Mouse (Mus musculus): ENCODE data around the gene 4930556J24Rik. TPM values are rescaled to one million over a fixed set of nuclear protein-coding genes. Genes with fewer than 3 reads are reported as not detected.

4930556J24Rik gene
- total and polyA plus RNA-seq, 2 experiments from 2014 or later = not detected

DNA sequence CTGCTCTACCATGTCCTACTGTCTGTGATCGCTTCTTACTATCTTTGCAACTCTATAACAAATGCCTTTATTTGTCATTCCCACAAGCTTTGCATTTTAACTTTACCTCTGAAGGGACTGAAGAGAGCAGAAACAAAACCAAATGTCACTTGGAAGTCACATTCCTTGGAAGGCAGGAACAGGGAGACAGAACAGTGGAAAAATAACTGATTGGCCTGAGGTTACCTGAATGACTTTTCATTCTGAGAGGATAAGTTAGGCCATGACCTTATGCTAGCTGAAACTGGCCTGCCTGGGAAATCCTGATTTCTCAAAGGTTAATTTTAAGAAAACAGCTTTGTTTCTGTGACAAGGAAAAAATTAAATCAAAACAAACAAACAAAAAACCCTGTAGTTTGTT, 80.6 kb downstream of the 4930556J24Rik start:
- ATAC-seq (ENCODE audit: insufficient read depth, low read depth) = no peak
- Histone ChIP-seq H3K4me1 (ENCODE audit: control insufficient read depth, insufficient read depth) (0 out of 2 replicates have a peak, but pooled peaks cover 4% of the 10 kb centered on the region), H3K4me3 (ENCODE audit: low read depth, low read length) (no peak overlapping the region), H3K36me3 (replicated peaks; ENCODE audit: control insufficient read depth, insufficient read depth, low read length) (peaks cover 19% of the 10 kb centered on the region), H3K9ac (replicated peaks; ENCODE audit: low read depth, low read length) (no peak overlapping the region), H3K9me3 (replicated peaks; ENCODE audit: control insufficient read depth, low read length) (no peaks in the 10 kb centered on the region), H3K27ac (ENCODE audit: low read depth) (no peak overlapping the region), H3K27me3 (ENCODE audit: control insufficient read depth, insufficient read depth, low read length) (no peaks in the 10 kb centered on the region), H3K4me2 (ENCODE audit: low read depth, low read length) (no peak overlapping the region)
- no peak for DNase-seq (ENCODE audit: low spot score)
- 78% methylated on average over 1 of the region's 1 CpGs for WGBS
- TF ChIP-seq CTCF (IDR thresholded peaks at IDR 0.05; ENCODE audit: low read depth) (no peak), EP300 (IDR thresholded peaks at IDR 0.05; ENCODE audit: low read depth) (no peak)

DNA sequence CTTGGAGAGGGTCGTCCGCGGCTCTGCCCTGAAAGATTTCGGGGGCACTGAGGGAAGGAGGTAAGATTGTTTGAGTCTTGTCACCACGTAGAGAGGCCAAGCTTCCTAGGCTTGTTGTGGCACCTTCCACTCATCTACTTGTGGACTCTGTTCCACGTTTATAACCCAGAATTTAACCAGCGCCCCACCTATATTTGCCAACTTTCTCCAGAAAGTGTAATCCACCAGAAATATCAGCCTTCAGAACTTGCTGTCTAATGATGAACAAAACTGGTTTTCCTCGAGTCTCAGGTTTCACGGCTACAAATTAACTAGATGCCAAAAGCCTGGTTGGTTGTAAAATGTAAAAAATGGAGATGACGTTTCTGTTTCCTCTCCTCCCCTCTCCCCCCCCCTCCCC, 81.1 kb downstream of the 4930556J24Rik start:
- peak overlapping the region; percentile 54 for H3K4me3 ChIP-seq (ENCODE audit: low read depth, low read length)
- H3K9ac ChIP-seq (replicated peaks; ENCODE audit: low read depth, low read length) = peak overlapping the region; percentile 41; the same call in 1 of the 2 replicates
- ATAC-seq (ENCODE audit: insufficient read depth, low read depth) = no peak
- peak overlapping the region; percentile 76 for H3K4me2 ChIP-seq (ENCODE audit: low read depth, low read length)
- H3K9me3 ChIP-seq (replicated peaks; ENCODE audit: control insufficient read depth, low read length) = no peaks in the 10 kb centered on the region
- peak overlapping the region; percentile 65 for H3K27ac ChIP-seq (ENCODE audit: low read depth)
- H3K27me3 ChIP-seq (ENCODE audit: control insufficient read depth, insufficient read depth, low read length) = no peaks in the 10 kb centered on the region
- WGBS = 2% methylated on average over 10 of the region's 10 CpGs
- 0 out of 2 replicates have a peak, but pooled peaks cover 4% of the 10 kb centered on the region for H3K4me1 ChIP-seq (ENCODE audit: control insufficient read depth, insufficient read depth)
- no peak for DNase-seq (ENCODE audit: low spot score)
- peaks cover 19% of the 10 kb centered on the region for H3K36me3 ChIP-seq (replicated peaks; ENCODE audit: control insufficient read depth, insufficient read depth, low read length)
- TF ChIP-seq CTCF (IDR thresholded peaks at IDR 0.05; ENCODE audit: low read depth) (no peak), EP300 (IDR thresholded peaks at IDR 0.05; ENCODE audit: low read depth) (no peak)

DNA sequence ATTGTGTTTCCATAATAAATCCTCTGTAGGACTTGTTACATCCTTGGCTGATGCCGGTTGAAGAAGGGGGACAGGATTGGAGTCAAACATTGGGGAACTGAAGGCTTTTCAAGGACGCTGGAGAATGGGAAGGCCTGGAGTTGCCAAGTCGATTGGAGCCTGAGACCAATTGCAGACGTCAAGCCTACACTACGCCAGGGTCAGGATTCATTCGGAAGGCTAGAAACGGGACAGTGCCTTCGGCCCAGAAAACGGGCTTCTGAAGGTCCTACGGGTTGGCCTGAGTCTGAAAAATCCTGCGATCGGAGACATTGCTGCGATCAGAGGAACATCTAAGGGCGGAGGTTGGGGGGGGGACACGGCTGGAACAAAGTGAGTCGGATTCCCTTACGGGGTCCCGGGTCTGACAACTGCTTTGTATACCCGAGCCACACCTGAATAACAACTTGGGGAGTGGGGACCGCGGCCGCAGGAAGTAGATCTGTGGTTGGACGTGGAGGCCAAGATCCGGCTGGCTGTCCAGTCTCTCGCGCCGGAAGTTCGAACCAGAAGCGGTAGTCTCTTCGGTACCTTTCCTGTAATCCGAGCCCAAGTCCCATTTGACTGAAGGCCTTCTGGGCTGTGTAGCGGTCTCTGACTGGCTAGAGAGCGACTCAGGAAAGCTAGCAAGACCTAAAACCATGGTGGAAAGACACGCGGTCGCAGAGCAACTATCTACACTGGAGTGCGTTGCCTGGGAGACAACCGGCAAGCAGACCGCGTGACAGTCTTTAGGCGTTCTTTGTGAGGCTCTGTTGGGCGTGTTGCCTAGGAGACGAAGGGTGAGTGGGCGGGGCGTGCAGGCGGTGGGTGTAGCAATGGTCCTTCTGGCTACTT, 81.9 kb downstream of the 4930556J24Rik start, which contains the start of the genes 4921536K21Rik and Dusp18:
Gene 4921536K21Rik (minus strand): TSS at position 693 of the 876 bp plus-strand sequence.
Gene Dusp18 (plus strand): TSS at position 835 of the 876 bp plus-strand sequence.
- TF ChIP-seq CTCF (IDR thresholded peaks at IDR 0.05; ENCODE audit: low read depth) (no peak), EP300 (IDR thresholded peaks at IDR 0.05; ENCODE audit: low read depth) (no peak)
- WGBS = 5% methylated on average over 46 of the region's 46 CpGs

DNA sequence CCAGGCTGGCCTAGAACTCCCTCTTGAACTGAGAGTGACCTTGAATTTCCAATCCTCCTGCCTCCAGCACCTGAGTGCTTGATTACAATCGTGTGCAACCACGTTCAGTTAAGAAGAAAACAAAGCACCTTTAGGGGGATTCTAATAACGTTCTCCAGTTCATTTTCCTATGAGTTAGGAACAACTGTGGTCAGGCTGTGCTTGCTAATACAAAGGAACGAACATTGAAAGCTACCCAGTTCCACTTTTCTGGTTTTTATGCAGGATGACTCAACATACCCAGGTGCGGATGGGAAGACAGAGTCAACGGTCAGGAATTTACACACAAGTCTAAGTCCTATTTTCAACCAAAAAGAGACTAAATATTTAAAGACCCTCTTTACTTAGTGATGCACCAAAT, 82.6 kb downstream of the 4930556J24Rik start:
- H3K4me2 ChIP-seq (ENCODE audit: low read depth, low read length) = peak overlapping the region; percentile 76; the same call in 1 of the 2 replicates
- DNase-seq (ENCODE audit: low spot score) (no peak), ATAC-seq (ENCODE audit: insufficient read depth, low read depth) (no peak)
- H3K4me1 ChIP-seq (ENCODE audit: control insufficient read depth, insufficient read depth) = 0 out of 2 replicates have a peak, but pooled peaks cover 4% of the 10 kb centered on the region
- H3K9me3 ChIP-seq (replicated peaks; ENCODE audit: control insufficient read depth, low read length) = no peaks in the 10 kb centered on the region
- TF ChIP-seq EP300 (IDR thresholded peaks at IDR 0.05; ENCODE audit: low read depth) = no peak
- TF ChIP-seq CTCF (IDR thresholded peaks at IDR 0.05; ENCODE audit: low read depth) = no peak
- H3K9ac ChIP-seq (replicated peaks; ENCODE audit: low read depth, low read length) = no peak overlapping the region
- peaks cover 18% of the 10 kb centered on the region for H3K36me3 ChIP-seq (replicated peaks; ENCODE audit: control insufficient read depth, insufficient read depth, low read length)
- WGBS = 80% methylated on average over 6 of the region's 6 CpGs
- H3K27me3 ChIP-seq (ENCODE audit: control insufficient read depth, insufficient read depth, low read length) = no peaks in the 10 kb centered on the region
- no peak overlapping the region for H3K4me3 ChIP-seq (ENCODE audit: low read depth, low read length)
- no peak overlapping the region for H3K27ac ChIP-seq (ENCODE audit: low read depth)

More for the DNA sequence above, 81.9 kb downstream of the 4930556J24Rik start, which contains the start of the genes 4921536K21Rik and Dusp18:
- Histone ChIP-seq H3K27me3 (ENCODE audit: control insufficient read depth, insufficient read depth, low read length) (no peaks in the 10 kb centered on the region), H3K36me3 (replicated peaks; ENCODE audit: control insufficient read depth, insufficient read depth, low read length) (peaks cover 19% of the 10 kb centered on the region), H3K4me2 (ENCODE audit: low read depth, low read length) (peak within 1 kb of the TSS; percentile 76), H3K9me3 (replicated peaks; ENCODE audit: control insufficient read depth, low read length) (no peaks in the 10 kb centered on the region), H3K9ac (replicated peaks; ENCODE audit: low read depth, low read length) (peak within 1 kb of the TSS; percentile 41; the same call in 1 of the 2 replicates), H3K4me3 (ENCODE audit: low read depth, low read length) (peak within 1 kb of the TSS; percentile 54), H3K27ac (ENCODE audit: low read depth) (peak within 1 kb of the TSS; percentile 65), H3K4me1 (ENCODE audit: control insufficient read depth, insufficient read depth) (0 out of 2 replicates have a peak, but pooled peaks cover 4% of the 10 kb centered on the region)
- ATAC-seq (ENCODE audit: insufficient read depth, low read depth) = peak; percentile 98
- DNase-seq (ENCODE audit: low spot score) = peak; percentile 94

Other genes with a start within 250 kb of the 4930556J24Rik start
- 6.3 and 8.9 TPM in 2 replicates for gene Osbp2, start 112.9 kb downstream of the 4930556J24Rik start, total RNA-seq (2014; rRNA removed; ENCODE audit: low replicate concordance)
- gene Osbp2, start 112.9 kb downstream of the 4930556J24Rik start, polyA plus RNA-seq (2015; fragmentation: Nextera tagmentation; extraction: Ambion mirVana) = 2.9 TPM in 2 replicates
- not detected in 2 replicates for gene 4921536K21Rik, start 81.7 kb downstream of the 4930556J24Rik start, total RNA-seq (2014; rRNA removed; ENCODE audit: low replicate concordance)
- 0.11 and 0.12 TPM in 2 replicates for gene 4921536K21Rik, start 81.7 kb downstream of the 4930556J24Rik start, polyA plus RNA-seq (2015; fragmentation: Nextera tagmentation; extraction: Ambion mirVana)
- gene Dusp18, start 81.5 kb downstream of the 4930556J24Rik start, total RNA-seq (2014; rRNA removed; ENCODE audit: low replicate concordance) = 10.4 and 14.8 TPM in 2 replicates
- 9.8 and 16.5 TPM in 2 replicates for gene Dusp18, start 81.5 kb downstream of the 4930556J24Rik start, polyA plus RNA-seq (2015; fragmentation: Nextera tagmentation; extraction: Ambion mirVana)
- 9.8 and 11.2 TPM in 2 replicates for gene Slc35e4, start 62.1 kb downstream of the 4930556J24Rik start, total RNA-seq (2014; rRNA removed; ENCODE audit: low replicate concordance)
- 3.0 and 3.2 TPM in 2 replicates for gene Slc35e4, start 62.1 kb downstream of the 4930556J24Rik start, polyA plus RNA-seq (2015; fragmentation: Nextera tagmentation; extraction: Ambion mirVana)
- 110 and 113 TPM in 2 replicates for gene Tcn2, start 44.6 kb downstream of the 4930556J24Rik start, total RNA-seq (2014; rRNA removed; ENCODE audit: low replicate concordance)
- 67.2 and 67.4 TPM in 2 replicates for gene Tcn2, start 44.6 kb downstream of the 4930556J24Rik start, polyA plus RNA-seq (2015; fragmentation: Nextera tagmentation; extraction: Ambion mirVana)
- 24.9 and 39.7 TPM in 2 replicates for gene Pes1, start 12.8 kb downstream of the 4930556J24Rik start, total RNA-seq (2014; rRNA removed; ENCODE audit: low replicate concordance)
- 28.8 and 29.8 TPM in 2 replicates for gene Pes1, start 12.8 kb downstream of the 4930556J24Rik start, polyA plus RNA-seq (2015; fragmentation: Nextera tagmentation; extraction: Ambion mirVana)
- 0.81 TPM in 1 of 2 replicates, not detected in the other for gene Gal3st1, start 6.9 kb upstream of the 4930556J24Rik start, total RNA-seq (2014; rRNA removed; ENCODE audit: low replicate concordance)
- gene Gal3st1, start 6.9 kb upstream of the 4930556J24Rik start, polyA plus RNA-seq (2015; fragmentation: Nextera tagmentation; extraction: Ambion mirVana) = 0.14 and 0.37 TPM in 2 replicates
- gene Sec14l4, start 54.7 kb upstream of the 4930556J24Rik start, total RNA-seq (2014; rRNA removed; ENCODE audit: low replicate concordance) = not detected in 2 replicates
- 0.14 TPM in 1 of 2 replicates, not detected in the other for gene Sec14l4, start 54.7 kb upstream of the 4930556J24Rik start, polyA plus RNA-seq (2015; fragmentation: Nextera tagmentation; extraction: Ambion mirVana)
- gene Sec14l3, start 88.1 kb upstream of the 4930556J24Rik start, total RNA-seq (2014; rRNA removed; ENCODE audit: low replicate concordance) = not detected in 2 replicates
- 0.20 and 4.0 TPM in 2 replicates for gene Sec14l3, start 88.1 kb upstream of the 4930556J24Rik start, polyA plus RNA-seq (2015; fragmentation: Nextera tagmentation; extraction: Ambion mirVana)
- 47.0 and 64.0 TPM in 2 replicates for gene Mtfp1, start 118.7 kb upstream of the 4930556J24Rik start, total RNA-seq (2014; rRNA removed; ENCODE audit: low replicate concordance)
- gene Mtfp1, start 118.7 kb upstream of the 4930556J24Rik start, polyA plus RNA-seq (2015; fragmentation: Nextera tagmentation; extraction: Ambion mirVana) = 57.8 and 63.6 TPM in 2 replicates
- gene Sec14l2, start 146.6 kb upstream of the 4930556J24Rik start, total RNA-seq (2014; rRNA removed; ENCODE audit: low replicate concordance) = 0.27 and 1.8 TPM in 2 replicates
- 0.41 and 0.49 TPM in 2 replicates for gene Sec14l2, start 146.6 kb upstream of the 4930556J24Rik start, polyA plus RNA-seq (2015; fragmentation: Nextera tagmentation; extraction: Ambion mirVana)
- gene Rnf215, start 158.4 kb upstream of the 4930556J24Rik start, total RNA-seq (2014; rRNA removed; ENCODE audit: low replicate concordance) = 21.3 and 36.1 TPM in 2 replicates
- 17.4 and 17.6 TPM in 2 replicates for gene Rnf215, start 158.4 kb upstream of the 4930556J24Rik start, polyA plus RNA-seq (2015; fragmentation: Nextera tagmentation; extraction: Ambion mirVana)
- 4.5 and 6.5 TPM in 2 replicates for gene Ccdc157, start 183.5 kb upstream of the 4930556J24Rik start, total RNA-seq (2014; rRNA removed; ENCODE audit: low replicate concordance)
- gene Ccdc157, start 183.5 kb upstream of the 4930556J24Rik start, polyA plus RNA-seq (2015; fragmentation: Nextera tagmentation; extraction: Ambion mirVana) = 2.7 and 2.8 TPM in 2 replicates
- gene Sf3a1, start 183.6 kb upstream of the 4930556J24Rik start, total RNA-seq (2014; rRNA removed; ENCODE audit: low replicate concordance) = 14.0 and 20.6 TPM in 2 replicates
- 16.4 and 16.7 TPM in 2 replicates for gene Sf3a1, start 183.6 kb upstream of the 4930556J24Rik start, polyA plus RNA-seq (2015; fragmentation: Nextera tagmentation; extraction: Ambion mirVana)
- gene Tbc1d10a, start 210.0 kb upstream of the 4930556J24Rik start, total RNA-seq (2014; rRNA removed; ENCODE audit: low replicate concordance) = 17.5 and 31.3 TPM in 2 replicates
- 10.9 and 11.4 TPM in 2 replicates for gene Tbc1d10a, start 210.0 kb upstream of the 4930556J24Rik start, polyA plus RNA-seq (2015; fragmentation: Nextera tagmentation; extraction: Ambion mirVana)
- gene Castor1, start 241.4 kb upstream of the 4930556J24Rik start, total RNA-seq (2014; rRNA removed; ENCODE audit: low replicate concordance) = 25.1 and 32.6 TPM in 2 replicates
- 8.1 and 8.4 TPM in 2 replicates for gene Castor1, start 241.4 kb upstream of the 4930556J24Rik start, polyA plus RNA-seq (2015; fragmentation: Nextera tagmentation; extraction: Ambion mirVana)

Measured in heart, postnatal 0 days (tissue).